Mouse (Mus musculus) heart, embryonic 14.5 days (tissue): ENCODE results near the gene Fam72a. TPM values are rescaled to one million over a fixed set of nuclear protein-coding genes. Genes with fewer than 3 reads are reported as not detected.

Experiments
- ATAC-seq: fragments of 200-750 bp; cut with Nextera tagmentation; 2 replicates; pipeline ENCODE4 v1.8.0; 2017; ENCODE audit warnings: low read depth, moderate TSS enrichment; ENCODE audit not compliant: insufficient number of reproducible peaks, insufficient read depth, low FRiP score
- H3K27ac ChIP-seq, 2 experiments: fragments of 200-500 bp in 1 of 2; fragments of 300-500 bp in 1 of 2; sonication (generic) in 1 of 2; replicated peaks in 1 of 2; 2 replicates each; pipeline ENCODE4 v1.5.1; 2012 to 2014; ENCODE audit warnings: low read depth in 2 of 2, low read length in 2 of 2, control low read depth in 1 of 2, mild to moderate bottlenecking in 1 of 2, mixed read lengths in 1 of 2; ENCODE audit not compliant: control insufficient read depth in 1 of 2, insufficient read depth in 1 of 2
- H3K27me3 ChIP-seq: fragments of 300-500 bp; sonication (generic); 2 replicates; pipeline ENCODE4 v1.6.1; 2014; ENCODE audit warnings: mild to moderate bottlenecking, low read length, control low read depth; ENCODE audit not compliant: control insufficient read depth, insufficient read depth
- H3K36me3 ChIP-seq: fragments of 300-500 bp; sonication (generic); 2 replicates; pipeline ENCODE4 v1.6.1; 2014; ENCODE audit warnings: mild to moderate bottlenecking, control low read depth, low read length, mixed read lengths; ENCODE audit not compliant: control insufficient read depth, insufficient read depth
- H3K4me1 ChIP-seq, 2 experiments: fragments of 200-500 bp in 1 of 2; fragments of 300-500 bp in 1 of 2; sonication (generic) in 1 of 2; 2 replicates each; pipeline ENCODE4 v1.6.1; 2012 to 2014; ENCODE audit warnings: low read length in 2 of 2, control low read depth in 1 of 2, mixed read lengths in 1 of 2; ENCODE audit not compliant: control insufficient read depth in 2 of 2, insufficient read depth in 2 of 2
- H3K4me2 ChIP-seq: fragments of 300-500 bp; sonication (generic); 2 replicates; pipeline ENCODE4 v1.6.1; 2014; ENCODE audit warnings: mild to moderate bottlenecking, low read length
- H3K4me3 ChIP-seq, 2 experiments: fragments of 200-500 bp in 1 of 2; fragments of 300-500 bp in 1 of 2; sonication (generic) in 1 of 2; 2 replicates each; pipeline ENCODE4 v1.5.1; 2012 to 2014; ENCODE audit warnings: low read length in 2 of 2, mild to moderate bottlenecking in 2 of 2, control low read depth in 1 of 2, low read depth in 1 of 2, moderate library complexity in 1 of 2; ENCODE audit not compliant: control insufficient read depth in 1 of 2, insufficient read depth in 1 of 2
- H3K9ac ChIP-seq: fragments of 300-500 bp; sonication (generic); 2 replicates; pipeline ENCODE4 v1.6.1; 2014; ENCODE audit warnings: mild to moderate bottlenecking, low read length
- H3K9me3 ChIP-seq: fragments of 300-500 bp; sonication (generic); 2 replicates; pipeline ENCODE4 v1.6.1; 2016; ENCODE audit warnings: low read length, control low read depth; ENCODE audit not compliant: control insufficient read depth
- WGBS: fragments of 180-500 bp; shearing (Covaris S2); extraction: QIAGEN DNeasy Blood & Tissue Kit; methylation state at CpG from one replicate; pipeline ENCODE4 v1.1.7; 2014; 5-methylcytosine and 5-hydroxymethylcytosine counted together
- polyA plus RNA-seq: library from polyadenylated mRNA; unstranded; fragments of >200 nt; fragmentation: Nextera tagmentation; extraction: Ambion mirVana; gene quantifications from 2 replicates; pipeline ENCODE4 v1.2.1, GENCODE M21; 2014

Gene Fam72a
- polyA plus RNA-seq, 1 experiment from 2014 or later, result 2.2 TPM

DNA sequence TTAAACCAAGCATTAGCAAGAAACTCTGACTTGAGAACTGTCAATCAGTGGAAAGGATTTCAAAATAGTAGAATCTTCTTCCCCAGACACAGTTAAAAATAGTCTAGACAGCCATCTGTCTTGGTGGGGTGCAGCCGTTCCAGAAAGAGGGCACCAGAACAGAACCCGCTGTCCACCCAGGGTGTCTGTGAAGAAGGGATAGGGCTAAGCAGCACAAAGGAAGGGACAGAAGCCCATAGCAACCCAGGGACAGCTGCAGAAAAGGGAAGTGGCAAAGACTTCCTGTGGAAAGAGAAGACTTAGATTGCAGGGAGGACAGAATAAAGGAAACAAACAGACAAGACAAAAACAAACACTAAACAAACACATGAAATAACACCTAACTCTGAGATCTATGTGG lies 35.3 kb upstream of the Fam72a start:
- ATAC-seq, result no peak
- Histone ChIP-seq H3K4me1 (peaks cover 7 to 44% of the 10 kb centered on the region in 2 experiments), H3K9me3 (no peaks in the 10 kb centered on the region), H3K27me3 (no peaks in the 10 kb centered on the region), H3K36me3 (no peaks in the 10 kb centered on the region), H3K9ac (no peak overlapping the region), H3K4me3 (no peak overlapping the region), H3K4me2 (no peak overlapping the region), H3K27ac (peak overlapping the region in 1 of 2 experiments; percentile 10; a peak in 1 of 4 replicates)
- WGBS, result 29% methylated on average over 2 of the region's 2 CpGs

DNA sequence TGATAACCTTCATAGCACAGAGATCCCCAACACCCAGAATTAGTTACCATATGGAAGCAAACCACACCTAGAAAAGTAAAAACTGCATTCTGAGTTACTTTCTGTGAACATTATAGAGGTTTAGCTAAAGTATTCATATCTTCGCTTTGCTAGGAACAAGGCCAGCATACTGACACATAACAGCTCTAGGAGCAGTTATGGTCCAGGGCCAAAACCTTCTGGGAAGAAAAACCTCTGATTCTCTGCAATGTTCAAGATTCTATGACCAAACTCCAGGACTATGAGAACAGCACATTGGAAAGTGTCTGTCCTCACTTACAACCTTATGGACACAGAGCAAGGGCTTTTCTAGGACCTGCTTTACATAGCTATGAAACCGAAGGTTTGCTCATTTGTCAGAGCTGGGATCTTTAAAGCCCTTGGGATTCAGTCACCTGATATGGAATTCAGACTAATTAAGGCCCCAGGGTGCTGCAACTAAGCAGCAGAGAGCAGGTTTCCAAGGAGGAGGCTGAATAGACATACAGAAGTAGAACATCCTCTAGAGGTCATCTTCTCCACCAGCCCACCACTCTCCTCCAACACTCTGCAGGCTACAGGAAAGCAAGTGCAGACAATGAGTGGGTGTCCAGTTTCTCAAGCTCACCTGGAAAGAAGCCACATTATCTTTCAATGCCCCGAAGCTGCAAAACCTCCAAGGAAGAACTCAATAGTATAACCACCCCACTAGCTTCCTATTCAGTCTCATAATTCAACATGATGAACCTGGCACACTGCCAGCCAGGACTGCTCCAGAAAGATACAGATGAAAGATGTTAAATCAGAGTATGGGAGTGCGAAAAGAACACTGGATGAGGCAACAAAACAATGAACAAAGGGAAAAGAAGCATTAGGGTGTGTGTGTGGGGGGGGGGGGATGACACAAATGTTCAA lies 33.5 kb upstream of the Fam72a start:
- Histone ChIP-seq H3K36me3 (no peaks in the 10 kb centered on the region), H3K9me3 (no peaks in the 10 kb centered on the region), H3K4me2 (no peak overlapping the region), H3K9ac (no peak overlapping the region), H3K27ac (peak overlapping the region in 1 of 2 experiments; percentile 10; a peak in 1 of 4 replicates), H3K27me3 (no peaks in the 10 kb centered on the region), H3K4me1 (peaks cover 7 to 43% of the 10 kb centered on the region in 2 experiments), H3K4me3 (no peak overlapping the region)
- ATAC-seq, result no peak
- WGBS, result 63% methylated on average over 4 of the region's 4 CpGs

GRCm38 (mm10) chr1:131498231-131498630 lies 29.5 kb upstream of the Fam72a start:
- Histone ChIP-seq H3K27me3 (no peaks in the 10 kb centered on the region), H3K9me3 (no peaks in the 10 kb centered on the region), H3K36me3 (no peaks in the 10 kb centered on the region), H3K4me1 (peaks cover 2 to 35% of the 10 kb centered on the region in 2 experiments; a peak in 3 of 4 replicates), H3K4me2 (no peak overlapping the region), H3K4me3 (no peak overlapping the region), H3K9ac (no peak overlapping the region), H3K27ac (no peak overlapping the region)
- 91% methylated on average over 1 of the region's 1 CpGs for WGBS
- no peak for ATAC-seq

- Histone ChIP-seq H3K9me3 (no peaks in the 10 kb centered on the region), H3K4me3 (no peak overlapping the region), H3K36me3 (no peaks in the 10 kb centered on the region), H3K4me1 (peaks cover 0 to 19% of the 10 kb centered on the region in 2 experiments; a peak in 2 of 4 replicates), H3K27ac (no peak overlapping the region), H3K4me2 (no peak overlapping the region), H3K27me3 (no peaks in the 10 kb centered on the region), H3K9ac (no peak overlapping the region)
- ATAC-seq, result no peak
- 73% methylated on average over 1 of the region's 1 CpGs for WGBS
Observed at GRCm38 (mm10) chr1:131501681-131502080, 26.0 kb upstream of the Fam72a start.

- H3K27me3 ChIP-seq, result no peaks in the 10 kb centered on the region
- no peaks in the 10 kb centered on the region for H3K36me3 ChIP-seq
- H3K27ac ChIP-seq, result no peak overlapping the region
- no peak overlapping the region for H3K4me3 ChIP-seq
- no peak for ATAC-seq
- no peaks in the 10 kb centered on the region for H3K9me3 ChIP-seq
- H3K9ac ChIP-seq, result no peak overlapping the region
- peaks cover 2 to 29% of the 10 kb centered on the region in 2 experiments; a peak in 3 of 4 replicates for H3K4me1 ChIP-seq
- no peak overlapping the region for H3K4me2 ChIP-seq
Observed at GRCm38 (mm10) chr1:131511131-131511530, 16.6 kb upstream of the Fam72a start.

DNA sequence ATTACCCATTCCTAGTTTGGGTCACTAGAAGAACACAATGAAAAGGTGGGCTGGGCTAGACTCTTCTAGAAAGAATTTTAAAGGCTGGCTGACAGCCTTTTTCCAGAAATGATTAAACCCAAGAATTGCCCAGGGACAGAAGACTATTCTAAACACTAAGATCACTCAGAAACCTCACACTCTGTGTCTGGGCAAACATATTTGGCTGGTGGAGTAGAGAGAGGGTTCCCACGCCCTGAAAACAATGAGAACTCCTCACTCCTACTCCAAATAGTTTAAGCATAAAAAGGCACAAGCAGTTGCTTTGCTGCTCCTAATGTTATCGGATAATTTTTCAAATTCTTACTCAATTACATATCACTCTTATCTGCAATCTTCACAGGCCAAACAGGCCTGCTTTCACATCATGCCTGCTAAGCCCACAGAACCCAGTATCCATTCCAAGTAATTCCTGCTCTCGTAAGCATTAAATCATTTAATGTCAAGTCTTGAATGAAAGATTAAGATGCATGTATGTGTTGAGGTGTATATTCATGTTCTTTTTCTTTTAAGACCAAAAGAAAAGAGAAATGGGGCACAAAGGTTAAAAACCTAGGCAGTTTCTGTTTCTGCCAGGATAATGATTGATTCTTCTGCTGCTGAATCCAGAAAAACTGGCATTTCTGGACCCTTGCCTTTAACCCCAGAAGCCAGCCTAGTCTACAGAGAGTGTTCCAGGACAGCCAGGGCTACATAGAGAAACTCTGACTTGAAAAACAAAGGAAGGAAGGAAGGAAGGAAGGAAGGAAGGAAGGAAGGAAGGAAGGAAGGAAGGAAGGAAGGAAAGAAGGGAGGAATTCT lies 15.8 kb upstream of the Fam72a start:
- Histone ChIP-seq H3K4me3 (no peak overlapping the region), H3K4me2 (no peak overlapping the region), H3K36me3 (no peaks in the 10 kb centered on the region), H3K4me1 (peaks cover 2 to 25% of the 10 kb centered on the region in 2 experiments; a peak in 3 of 4 replicates), H3K9me3 (no peaks in the 10 kb centered on the region), H3K27ac (0 out of 4 replicates have a peak overlapping the region, but pooled peaks of 1 of the 2 experiments have one; percentile 28), H3K27me3 (no peaks in the 10 kb centered on the region), H3K9ac (no peak overlapping the region)
- no peak for ATAC-seq
- WGBS, result 69% methylated on average over 3 of the region's 3 CpGs

- 46% methylated on average over 2 of the region's 2 CpGs for WGBS
- Histone ChIP-seq H3K4me3 (no peak overlapping the region), H3K4me1 (peaks cover 2 to 28% of the 10 kb centered on the region in 2 experiments; a peak in 3 of 4 replicates), H3K36me3 (no peaks in the 10 kb centered on the region), H3K9ac (no peak overlapping the region), H3K27ac (no peak overlapping the region), H3K9me3 (no peaks in the 10 kb centered on the region), H3K27me3 (no peaks in the 10 kb centered on the region), H3K4me2 (no peak overlapping the region)
- no peak for ATAC-seq
Observed at GRCm38 (mm10) chr1:131513136-131513535, 14.6 kb upstream of the Fam72a start.
